Mouse (Mus musculus) lung, postnatal 36 days (tissue): Measurements from ENCODE around the gene Ehd2.

Experiments used
- DNase-seq: peaks from one replicate; pipeline ENCODE4 v3.0.0; 2022; ENCODE audit warnings: mixed read lengths

The Ehd2 gene

GRCm38 (mm10) chr7:15901366-15902048 is 65.9 kb downstream of the Ehd2 start:
- DNase-seq, result no peak
